Mouse (Mus musculus) spleen, adult 2 months (tissue): Measurements from ENCODE around the gene Nr2c2ap. TPM values are rescaled to one million over a fixed set of nuclear protein-coding genes. Genes with fewer than 3 reads are reported as not detected.

Experiments
- DNase-seq, 2 experiments: peaks; one replicate each; pipeline versions ENCODE4 v3.0.0 to v3.0.0-alpha.2; 2012 to 2021; ENCODE audit warnings: low spot score in 2 of 2, low read depth in 1 of 2
- H3K27ac ChIP-seq: fragments of 200-500 bp; 2 replicates; pipeline ENCODE4 v1.5.1; 2012; ENCODE audit warnings: low read length, inconsistent platforms; ENCODE audit not compliant: insufficient read depth
- H3K27me3 ChIP-seq: fragments of 200-500 bp; 2 replicates; pipeline ENCODE4 v1.6.1; 2012; ENCODE audit warnings: mild to moderate bottlenecking, moderate library complexity, low read length, inconsistent platforms; ENCODE audit not compliant: control insufficient read depth, insufficient read depth
- H3K36me3 ChIP-seq: fragments of 200-500 bp; 2 replicates; pipeline ENCODE4 v1.6.1; 2012; ENCODE audit warnings: mild to moderate bottlenecking, low read length, inconsistent platforms; ENCODE audit not compliant: control insufficient read depth, insufficient read depth
- H3K4me1 ChIP-seq: fragments of 200-500 bp; 2 replicates; pipeline ENCODE4 v1.6.1; 2011; ENCODE audit warnings: inconsistent platforms; ENCODE audit not compliant: control insufficient read depth, insufficient read depth, insufficient read length
- H3K4me3 ChIP-seq: fragments of 200-500 bp; 2 replicates; pipeline ENCODE4 v1.5.1; 2011; ENCODE audit warnings: mild to moderate bottlenecking, inconsistent platforms; ENCODE audit not compliant: insufficient read depth, insufficient read length; ENCODE audit errors: extremely low read depth
- CTCF ChIP-seq: fragments of 200-500 bp; IDR thresholded peaks from 2 replicates; pipeline ENCODE4 v1.5.1; 2011; ENCODE audit warnings: mild to moderate bottlenecking, inconsistent platforms; ENCODE audit not compliant: insufficient read depth, insufficient read length, insufficient replicate concordance; ENCODE audit errors: extremely low read depth
- POLR2A ChIP-seq: fragments of 200-500 bp; IDR thresholded peaks from 2 replicates; pipeline ENCODE4 v1.6.1; 2011; ENCODE audit warnings: low read depth, low read length, inconsistent platforms
- WGBS: fragments of 180-500 bp; shearing (Covaris S2); methylation state at CpG from one replicate; pipeline ENCODE4 v1.1.7; 2018; 5-methylcytosine and 5-hydroxymethylcytosine counted together
- polyA plus RNA-seq: library from polyadenylated mRNA; depleted of rRNA; stranded (reverse); fragments of >200 nt; gene quantifications from 2 replicates; pipeline ENCODE4 v1.2.3, GENCODE M21; 2012

Nr2c2ap gene
- polyA plus RNA-seq, 1 experiment: 14.0 TPM

DNA sequence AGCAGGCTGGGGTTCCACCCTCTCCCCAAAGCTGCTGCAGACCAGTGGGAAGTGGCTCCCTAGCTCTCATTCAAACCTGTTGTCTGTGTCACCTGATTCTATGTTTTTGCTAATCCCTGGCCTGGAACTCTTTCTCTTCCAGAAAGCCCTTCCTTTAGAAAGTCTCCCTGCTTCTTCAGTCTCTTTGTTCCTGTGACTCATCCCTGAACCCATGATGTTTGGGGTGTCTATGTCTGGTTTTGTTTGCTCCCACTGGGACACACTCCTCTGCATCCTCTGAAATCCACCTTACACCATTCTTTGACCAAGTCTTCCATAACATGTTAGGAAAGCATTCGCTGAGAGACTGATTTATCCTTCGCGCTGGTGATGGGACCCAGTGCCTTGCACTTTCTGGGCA is 1.1 kb upstream of the Nr2c2ap start:
- no peak for DNase-seq
- H3K36me3 ChIP-seq: peaks cover 2% of the 10 kb centered on the region
- no peak overlapping the region for H3K4me3 ChIP-seq
- H3K4me1 ChIP-seq: peaks cover 3% of the 10 kb centered on the region; the same call in 1 of the 2 replicates
- 96% methylated on average over 3 of the region's 3 CpGs for WGBS
- no peak overlapping the region for H3K27ac ChIP-seq
- H3K27me3 ChIP-seq: no peaks in the 10 kb centered on the region
- TF ChIP-seq CTCF (no peak), POLR2A (no peak)

DNA sequence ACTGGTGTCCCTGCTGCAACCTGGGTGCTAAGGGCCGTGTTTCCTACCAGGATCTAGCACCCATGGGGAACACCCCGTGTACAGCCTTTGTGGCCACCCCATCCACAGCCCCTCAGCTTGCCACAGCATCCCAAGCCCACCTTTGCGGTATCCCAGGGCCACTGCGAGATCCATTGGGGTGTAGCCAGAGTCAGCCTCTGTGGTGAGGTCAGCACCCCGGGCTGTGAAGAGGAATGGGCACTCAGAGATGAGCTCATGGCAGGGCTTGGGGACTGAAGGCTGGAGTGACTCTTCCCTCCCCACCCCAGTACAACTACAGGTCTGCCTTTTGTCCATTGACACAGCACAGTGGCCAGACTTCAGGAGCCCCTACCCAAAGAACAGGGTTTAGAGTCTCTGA is 3.0 kb downstream of the Nr2c2ap start:
- Histone ChIP-seq H3K4me3 (no peak overlapping the region), H3K27ac (no peak overlapping the region), H3K4me1 (peaks cover 9% of the 10 kb centered on the region; the same call in 1 of the 2 replicates), H3K27me3 (no peaks in the 10 kb centered on the region), H3K36me3 (peaks cover 2% of the 10 kb centered on the region)
- DNase-seq: no peak
- TF ChIP-seq CTCF: no peak
- 90% methylated on average over 5 of the region's 5 CpGs for WGBS

DNA sequence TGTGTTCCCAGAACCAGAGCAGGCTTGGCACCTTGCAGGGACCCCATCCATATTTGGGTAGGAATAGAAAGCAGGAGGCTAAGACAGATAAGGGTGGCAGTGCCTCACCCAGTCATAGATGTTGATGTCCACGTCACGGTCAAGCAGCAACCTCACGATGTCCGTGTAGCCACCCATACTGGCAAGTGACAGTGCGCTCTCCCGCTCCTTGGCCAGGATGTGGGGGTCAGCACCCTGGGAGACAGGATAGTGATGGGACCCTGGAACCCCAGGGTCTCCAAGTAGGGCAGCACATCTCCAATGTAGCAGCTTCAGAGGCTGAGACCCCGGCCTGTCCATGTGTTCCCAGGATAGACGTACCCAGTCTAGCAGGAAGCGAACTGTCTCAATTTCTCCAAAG is 3.8 kb downstream of the Nr2c2ap start:
- Histone ChIP-seq H3K4me1 (peaks cover 9% of the 10 kb centered on the region; the same call in 1 of the 2 replicates), H3K4me3 (no peak overlapping the region), H3K27me3 (no peaks in the 10 kb centered on the region), H3K27ac (no peak overlapping the region), H3K36me3 (peaks cover 2% of the 10 kb centered on the region)
- DNase-seq: no peak
- 95% methylated on average over 9 of the region's 9 CpGs for WGBS
- TF ChIP-seq POLR2A (no peak), CTCF (no peak)

DNA sequence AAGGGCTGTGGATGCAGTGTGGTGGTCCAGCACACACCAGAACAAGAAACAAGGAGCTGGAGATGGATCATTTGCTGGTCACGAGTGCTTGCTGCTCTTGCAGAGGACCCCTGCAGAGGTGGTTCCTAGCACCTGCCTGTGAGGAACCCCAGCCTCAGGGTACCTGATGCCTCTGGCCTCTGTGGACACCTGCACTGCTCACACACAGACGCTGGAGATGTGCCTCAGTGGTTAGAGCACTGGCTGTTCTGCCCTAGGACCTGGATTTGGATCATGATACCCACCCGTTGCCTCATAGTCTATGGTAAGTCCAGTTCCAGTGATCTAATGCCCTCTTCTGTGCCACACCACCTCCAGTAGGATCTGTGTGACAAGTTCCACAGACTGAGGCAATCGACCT is 5.5 kb downstream of the Nr2c2ap start:
- DNase-seq: no peak

DNA sequence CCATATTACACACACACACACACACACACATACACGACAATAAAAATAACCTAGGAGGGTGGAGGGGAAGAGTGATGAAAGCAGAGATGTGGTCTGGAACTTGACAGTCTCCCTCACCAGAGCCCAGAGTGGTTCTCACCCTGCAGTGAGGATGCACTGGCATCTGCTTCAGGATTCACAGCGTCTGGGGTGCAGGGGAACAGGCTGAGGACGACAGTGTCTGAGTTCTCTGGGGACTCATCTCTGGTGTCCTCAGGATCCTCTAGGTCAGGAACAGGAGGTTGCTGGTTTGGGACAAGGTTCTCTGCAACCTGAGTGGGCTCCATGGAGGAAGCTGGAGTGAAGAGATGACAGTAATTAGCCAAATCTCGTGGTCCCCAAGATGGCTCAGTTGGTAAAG is 6.8 kb downstream of the Nr2c2ap start:
- no peak overlapping the region for H3K27ac ChIP-seq
- no peaks in the 10 kb centered on the region for H3K27me3 ChIP-seq
- TF ChIP-seq CTCF (no peak), POLR2A (no peak)
- 79% methylated on average over 4 of the region's 4 CpGs for WGBS
- peaks cover 8% of the 10 kb centered on the region for H3K36me3 ChIP-seq
- H3K4me1 ChIP-seq: peaks cover 17% of the 10 kb centered on the region; the same call in 1 of the 2 replicates
- H3K4me3 ChIP-seq: no peak overlapping the region
- DNase-seq: no peak

More for the DNA sequence above, 5.5 kb downstream of the Nr2c2ap start:
- H3K27ac ChIP-seq: no peak overlapping the region
- TF ChIP-seq CTCF (no peak), POLR2A (no peak)
- peaks cover 2% of the 10 kb centered on the region for H3K36me3 ChIP-seq
- no peaks in the 10 kb centered on the region for H3K27me3 ChIP-seq
- no peak overlapping the region for H3K4me3 ChIP-seq
- peaks cover 17% of the 10 kb centered on the region; the same call in 1 of the 2 replicates for H3K4me1 ChIP-seq
- 90% methylated on average over 4 of the region's 4 CpGs for WGBS

DNA sequence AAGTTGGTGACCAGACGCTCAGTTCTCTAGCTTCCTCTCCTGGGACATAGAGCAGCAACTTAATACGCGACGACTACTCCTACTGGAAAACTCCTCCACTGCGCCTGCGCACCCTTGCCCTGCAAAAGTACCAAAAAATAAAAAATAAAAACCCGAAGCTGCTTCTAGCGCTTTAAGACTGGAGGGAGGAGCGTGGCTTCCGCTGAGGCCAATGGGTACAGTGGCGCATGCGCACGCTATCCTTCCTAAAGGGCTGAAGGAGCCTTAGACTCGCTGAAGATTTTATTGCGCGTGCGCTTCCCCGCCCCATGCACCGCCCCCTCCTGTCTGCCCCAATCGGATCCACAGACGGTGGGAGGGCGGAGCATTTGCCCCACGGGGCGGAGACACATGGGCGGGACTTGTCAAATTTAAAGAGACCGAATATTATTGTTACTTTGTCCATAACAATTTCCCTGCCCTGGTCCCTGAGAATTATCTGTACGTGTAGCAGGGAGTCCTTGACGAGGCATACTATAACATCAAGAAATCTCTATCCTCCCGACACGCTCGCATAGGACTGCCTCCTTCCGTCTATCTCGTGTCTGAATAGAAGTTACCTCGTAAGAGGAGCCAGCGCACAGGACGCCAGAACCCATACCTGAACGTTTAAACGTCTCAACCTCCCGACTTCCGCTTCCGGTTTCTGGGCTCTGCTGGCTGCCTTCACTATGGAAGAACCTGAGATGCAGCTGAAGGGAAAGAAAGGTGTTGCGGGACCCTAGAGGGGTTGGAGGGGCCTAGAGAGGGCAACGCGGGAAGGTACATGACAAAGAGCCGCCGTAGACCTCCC is 8.1 kb downstream of the Nr2c2ap start, which contains the start of the genes Rfxank, Borcs8 and Mef2b:
TSS of gene Rfxank (minus strand) at position 129 of the 832 bp plus-strand sequence.
TSS of gene Borcs8 (plus strand) at position 474 of the 832 bp plus-strand sequence.
TSS of gene Mef2b (plus strand) at position 686 of the 832 bp plus-strand sequence.
- Histone ChIP-seq H3K27ac (peak within 1 kb of the TSS; percentile 79), H3K27me3 (no peaks in the 10 kb centered on the region), H3K4me3 (peak within 1 kb of the TSS; percentile 77), H3K4me1 (peaks cover 17% of the 10 kb centered on the region; the same call in 1 of the 2 replicates), H3K36me3 (peaks cover 12% of the 10 kb centered on the region)
- peak; percentile 98 for DNase-seq
- TF ChIP-seq CTCF (no peak), POLR2A (peak; percentile 47; the same call in 1 of the 2 replicates)
- WGBS: under 1% methylated on average over 46 of the region's 46 CpGs
